Mouse (Mus musculus) kidney, embryonic 15.5 days (tissue): ENCODE data around the gene Fyn. TPM values are rescaled to one million over a fixed set of nuclear protein-coding genes. Genes with fewer than 3 reads are reported as not detected.

ENCODE experiments used
- ATAC-seq: fragments of 200-750 bp; cut with Nextera tagmentation; replicated peaks from 2 replicates; pipeline ENCODE4 v1.8.0; 2017; ENCODE audit warnings: moderate TSS enrichment; ENCODE audit not compliant: low FRiP score
- H3K27ac ChIP-seq: fragments of 300-500 bp; sonication (generic); 2 replicates; pipeline ENCODE4 v1.5.1; 2015; ENCODE audit warnings: mild to moderate bottlenecking, inconsistent platforms
- H3K27me3 ChIP-seq: fragments of 300-500 bp; sonication (generic); 2 replicates; pipeline ENCODE4 v1.6.1; 2015; ENCODE audit warnings: inconsistent platforms
- H3K36me3 ChIP-seq: fragments of 300-500 bp; sonication (generic); 2 replicates; pipeline ENCODE4 v1.6.1; 2015; ENCODE audit warnings: inconsistent platforms
- H3K4me1 ChIP-seq: fragments of 300-500 bp; sonication (generic); 2 replicates; pipeline ENCODE4 v1.6.1; 2015; ENCODE audit warnings: inconsistent platforms
- H3K4me2 ChIP-seq: fragments of 300-500 bp; sonication (generic); 2 replicates; pipeline ENCODE4 v1.6.1; 2015; ENCODE audit warnings: moderate library complexity, mild to moderate bottlenecking, inconsistent platforms
- H3K4me3 ChIP-seq: fragments of 300-500 bp; sonication (generic); replicated peaks from 2 replicates; pipeline ENCODE4 v1.5.1; 2015; ENCODE audit warnings: mild to moderate bottlenecking, inconsistent platforms
- H3K9ac ChIP-seq: fragments of 300-500 bp; sonication (generic); 2 replicates; pipeline ENCODE4 v1.6.1; 2015; ENCODE audit warnings: mild to moderate bottlenecking, inconsistent platforms
- H3K9me3 ChIP-seq: fragments of 300-500 bp; sonication (generic); replicated peaks from 2 replicates; pipeline ENCODE4 v1.6.1; 2016; ENCODE audit warnings: inconsistent platforms
- WGBS: fragments of 180-500 bp; shearing (Covaris S2); methylation state at CpG from one replicate; pipeline ENCODE4 v1.1.7; 2015; ENCODE audit warnings: mixed read lengths; 5-methylcytosine and 5-hydroxymethylcytosine counted together
- polyA plus RNA-seq: library from polyadenylated mRNA; unstranded; fragments of >200 nt; fragmentation: Nextera tagmentation; extraction: Ambion mirVana; gene quantifications from 2 replicates; pipeline ENCODE4 v1.2.1, GENCODE M21; 2015

Gene Fyn
- polyA plus RNA-seq, 1 experiment from 2014 or later: 26.2 TPM

- ATAC-seq: no peak
- Histone ChIP-seq H3K27ac (peak overlapping the region; percentile 64), H3K9me3 (no peaks in the 10 kb centered on the region), H3K36me3 (no peaks in the 10 kb centered on the region), H3K4me1 (peaks cover 44% of the 10 kb centered on the region), H3K27me3 (no peaks in the 10 kb centered on the region), H3K9ac (no peak overlapping the region), H3K4me2 (no peak overlapping the region), H3K4me3 (no peak overlapping the region)
- WGBS: 58% methylated on average over 6 of the region's 6 CpGs
Measured at GRCm38 (mm10) chr10:39451065-39451464, 82.4 kb downstream of the Fyn start.

GRCm38 (mm10) chr10:39451918-39452624, 83.4 kb downstream of the Fyn start:
- no peaks in the 10 kb centered on the region for H3K9me3 ChIP-seq
- no peak overlapping the region for H3K9ac ChIP-seq
- no peak overlapping the region for H3K27ac ChIP-seq
- no peak for ATAC-seq
- no peak overlapping the region for H3K4me3 ChIP-seq
- no peak overlapping the region for H3K4me2 ChIP-seq
- WGBS: 56% methylated on average over 8 of the region's 8 CpGs
- H3K4me1 ChIP-seq: peaks cover 44% of the 10 kb centered on the region
- H3K36me3 ChIP-seq: no peaks in the 10 kb centered on the region
- no peaks in the 10 kb centered on the region for H3K27me3 ChIP-seq

GRCm38 (mm10) chr10:39455344-39455743, 86.7 kb downstream of the Fyn start:
- no peak overlapping the region for H3K27ac ChIP-seq
- WGBS: 66% methylated on average over 4 of the region's 4 CpGs
- H3K9me3 ChIP-seq: no peaks in the 10 kb centered on the region
- no peak overlapping the region for H3K4me2 ChIP-seq
- no peak overlapping the region for H3K9ac ChIP-seq
- H3K36me3 ChIP-seq: no peaks in the 10 kb centered on the region
- H3K4me1 ChIP-seq: peaks cover 48% of the 10 kb centered on the region
- no peak for ATAC-seq
- no peak overlapping the region for H3K4me3 ChIP-seq
- H3K27me3 ChIP-seq: no peaks in the 10 kb centered on the region

GRCm38 (mm10) chr10:39455857-39456620, 87.4 kb downstream of the Fyn start:
- H3K4me3 ChIP-seq: no peak overlapping the region
- no peak for ATAC-seq
- H3K27ac ChIP-seq: no peak overlapping the region
- no peaks in the 10 kb centered on the region for H3K9me3 ChIP-seq
- H3K4me2 ChIP-seq: no peak overlapping the region
- H3K9ac ChIP-seq: no peak overlapping the region
- H3K4me1 ChIP-seq: peaks cover 43% of the 10 kb centered on the region
- H3K36me3 ChIP-seq: no peaks in the 10 kb centered on the region
- WGBS: 90% methylated on average over 15 of the region's 15 CpGs
- H3K27me3 ChIP-seq: no peaks in the 10 kb centered on the region

GRCm38 (mm10) chr10:39456776-39457175, 88.1 kb downstream of the Fyn start:
- no peak overlapping the region for H3K4me3 ChIP-seq
- 88% methylated on average over 6 of the region's 6 CpGs for WGBS
- H3K27me3 ChIP-seq: no peaks in the 10 kb centered on the region

GRCm38 (mm10) chr10:39457281-39457680, 88.6 kb downstream of the Fyn start:
- 90% methylated on average over 11 of the region's 11 CpGs for WGBS
- no peak for ATAC-seq
- no peak overlapping the region for H3K4me3 ChIP-seq
- H3K36me3 ChIP-seq: no peaks in the 10 kb centered on the region
- H3K27me3 ChIP-seq: no peaks in the 10 kb centered on the region
- no peak overlapping the region for H3K27ac ChIP-seq
- no peak overlapping the region for H3K4me2 ChIP-seq
- H3K9ac ChIP-seq: no peak overlapping the region
- no peaks in the 10 kb centered on the region for H3K9me3 ChIP-seq
- H3K4me1 ChIP-seq: peaks cover 35% of the 10 kb centered on the region

More at GRCm38 (mm10) chr10:39456776-39457175, 88.1 kb downstream of the Fyn start:
- Histone ChIP-seq H3K4me2 (no peak overlapping the region), H3K36me3 (no peaks in the 10 kb centered on the region), H3K27ac (no peak overlapping the region), H3K9ac (no peak overlapping the region), H3K9me3 (no peaks in the 10 kb centered on the region), H3K4me1 (peaks cover 36% of the 10 kb centered on the region)
- no peak for ATAC-seq

- Histone ChIP-seq H3K27ac (0 out of 2 replicates have a peak overlapping the region, but pooled peaks have one; percentile 59), H3K4me1 (peaks cover 45% of the 10 kb centered on the region), H3K36me3 (no peaks in the 10 kb centered on the region), H3K27me3 (no peaks in the 10 kb centered on the region), H3K4me2 (no peak overlapping the region), H3K4me3 (no peak overlapping the region), H3K9ac (no peak overlapping the region), H3K9me3 (no peaks in the 10 kb centered on the region)
- 54% methylated on average over 13 of the region's 13 CpGs for WGBS
- ATAC-seq: peak; percentile 65
Measured at GRCm38 (mm10) chr10:39458766-39459699, 90.4 kb downstream of the Fyn start.

- no peak for ATAC-seq
- Histone ChIP-seq H3K9ac (no peak overlapping the region), H3K9me3 (no peaks in the 10 kb centered on the region), H3K27me3 (no peaks in the 10 kb centered on the region), H3K4me3 (no peak overlapping the region), H3K4me1 (peaks cover 43% of the 10 kb centered on the region), H3K36me3 (no peaks in the 10 kb centered on the region), H3K4me2 (no peak overlapping the region), H3K27ac (no peak overlapping the region)
- WGBS: 87% methylated on average over 2 of the region's 2 CpGs
Measured at GRCm38 (mm10) chr10:39460621-39461020, 92.0 kb downstream of the Fyn start.

- 45% methylated on average over 5 of the region's 5 CpGs for WGBS
- H3K36me3 ChIP-seq: no peaks in the 10 kb centered on the region
Measured at GRCm38 (mm10) chr10:39461909-39462308, 93.3 kb downstream of the Fyn start.

GRCm38 (mm10) chr10:39462711-39463110, 94.1 kb downstream of the Fyn start:
- Histone ChIP-seq H3K36me3 (no peaks in the 10 kb centered on the region), H3K27me3 (no peaks in the 10 kb centered on the region), H3K4me1 (peaks cover 50% of the 10 kb centered on the region), H3K9me3 (no peaks in the 10 kb centered on the region), H3K9ac (no peak overlapping the region), H3K27ac (peak overlapping the region; percentile 56), H3K4me2 (no peak overlapping the region), H3K4me3 (no peak overlapping the region)
- WGBS: 47% methylated on average over 8 of the region's 8 CpGs
- 0 out of 2 replicates have a peak, but pooled peaks have one; percentile 16 for ATAC-seq

More at GRCm38 (mm10) chr10:39461909-39462308, 93.3 kb downstream of the Fyn start:
- Histone ChIP-seq H3K4me2 (no peak overlapping the region), H3K4me3 (no peak overlapping the region), H3K9me3 (no peaks in the 10 kb centered on the region), H3K27ac (no peak overlapping the region), H3K9ac (no peak overlapping the region), H3K27me3 (no peaks in the 10 kb centered on the region), H3K4me1 (peaks cover 42% of the 10 kb centered on the region)
- no peak for ATAC-seq

GRCm38 (mm10) chr10:39464383-39464782, 95.7 kb downstream of the Fyn start:
- Histone ChIP-seq H3K4me3 (no peak overlapping the region), H3K4me2 (no peak overlapping the region), H3K4me1 (peaks cover 42% of the 10 kb centered on the region), H3K9me3 (no peaks in the 10 kb centered on the region), H3K9ac (no peak overlapping the region), H3K27me3 (no peaks in the 10 kb centered on the region), H3K27ac (no peak overlapping the region), H3K36me3 (no peaks in the 10 kb centered on the region)
- 92% methylated on average over 5 of the region's 5 CpGs for WGBS
- no peak for ATAC-seq
